Mouse (Mus musculus): ENCODE measurements around the gene Sytl1.

- no peak for TF ChIP-seq GATA1 (IDR thresholded peaks at IDR 0.05; ENCODE audit: low read length)
- no peak for TF ChIP-seq TAL1 (IDR thresholded peaks at IDR 0.05; ENCODE audit: low read length)
Observed at GRCm38 (mm10) chr4:133292901-133293843, 30.3 kb upstream of the Sytl1 start.
